Mouse (Mus musculus): ENCODE measurements around the gene 4933427I04Rik.

GRCm38 (mm10) chr4:123858090-123858489 lies 1.4 kb upstream of the 4933427I04Rik start:
- no peak for TF ChIP-seq CTCF (conservative IDR thresholded peaks at IDR 0.05 in 1 of 2, IDR thresholded peaks at IDR 0.05 in 1 of 2; ENCODE audit: low read depth in 2 of 2, low read length in 2 of 2)
- TF ChIP-seq POLR2A (IDR thresholded peaks at IDR 0.05; ENCODE audit: low read depth, low read length) = no peak
